Mouse (Mus musculus): ENCODE data around the gene Map3k6. TPM values are rescaled to one million over a fixed set of nuclear protein-coding genes. Genes with fewer than 3 reads are reported as not detected.

The Map3k6 gene
- polyA plus RNA-seq, 1 experiment from 2014 or later = 1.2 TPM

- Histone ChIP-seq H3K4me2 (ENCODE audit: low read depth, low read length, severe bottlenecking) (no peak overlapping the region), H3K4me3 (ENCODE audit: low read depth, low read length) (no peak overlapping the region), H3K9ac (ENCODE audit: low read length) (no peak overlapping the region; the same call in 1 of the 2 replicates), H3K27ac (ENCODE audit: low read depth, low read length) (no peak overlapping the region), H3K4me1 (replicated peaks; ENCODE audit: control insufficient read depth, insufficient read depth, low read length) (peaks cover 35% of the 10 kb centered on the region), H3K9me3 (ENCODE audit: control insufficient read depth, low read length) (no peaks in the 10 kb centered on the region), H3K36me3 (ENCODE audit: control insufficient read depth, insufficient read depth, low read length) (no peaks in the 10 kb centered on the region; the same call in none of the 2 replicates), H3K27me3 (ENCODE audit: control insufficient read depth, insufficient read depth, low read length) (no peaks in the 10 kb centered on the region; the same call in 1 of the 2 replicates)
- ATAC-seq (replicated peaks; ENCODE audit: low FRiP score) (no peak), DNase-seq (ENCODE audit: low spot score) (no peak)
- WGBS = 70% methylated on average over 6 of the region's 6 CpGs
These were observed 40.9 kb upstream of the Map3k6 start for GRCm38 (mm10) chr4:133199743-133200142.

- no peak for ATAC-seq (replicated peaks; ENCODE audit: low FRiP score)
These were observed 40.3 kb upstream of the Map3k6 start for GRCm38 (mm10) chr4:133200343-133200742.

GRCm38 (mm10) chr4:133201006-133201771, 39.4 kb upstream of the Map3k6 start:
- Histone ChIP-seq H3K4me2 (ENCODE audit: low read depth, low read length, severe bottlenecking) (no peak overlapping the region), H3K4me1 (replicated peaks; ENCODE audit: control insufficient read depth, insufficient read depth, low read length) (peaks cover 35% of the 10 kb centered on the region), H3K9me3 (ENCODE audit: control insufficient read depth, low read length) (no peaks in the 10 kb centered on the region), H3K4me3 (ENCODE audit: low read depth, low read length) (no peak overlapping the region), H3K36me3 (ENCODE audit: control insufficient read depth, insufficient read depth, low read length) (no peaks in the 10 kb centered on the region; the same call in 1 of the 2 replicates), H3K27ac (ENCODE audit: low read depth, low read length) (no peak overlapping the region), H3K27me3 (ENCODE audit: control insufficient read depth, insufficient read depth, low read length) (no peaks in the 10 kb centered on the region; the same call in 1 of the 2 replicates), H3K9ac (ENCODE audit: low read length) (no peak overlapping the region)
- no peak for ATAC-seq (replicated peaks; ENCODE audit: low FRiP score)
- 75% methylated on average over 8 of the region's 8 CpGs for WGBS
- DNase-seq (ENCODE audit: low spot score) = peak; percentile 70

More at GRCm38 (mm10) chr4:133200343-133200742, 40.3 kb upstream of the Map3k6 start:
- peak; percentile 62 for DNase-seq (ENCODE audit: low spot score)
- Histone ChIP-seq H3K36me3 (ENCODE audit: control insufficient read depth, insufficient read depth, low read length) (no peaks in the 10 kb centered on the region; the same call in none of the 2 replicates), H3K4me1 (replicated peaks; ENCODE audit: control insufficient read depth, insufficient read depth, low read length) (peaks cover 35% of the 10 kb centered on the region), H3K4me3 (ENCODE audit: low read depth, low read length) (no peak overlapping the region), H3K9me3 (ENCODE audit: control insufficient read depth, low read length) (no peaks in the 10 kb centered on the region), H3K9ac (ENCODE audit: low read length) (peak overlapping the region; percentile 5; the same call in 1 of the 2 replicates), H3K4me2 (ENCODE audit: low read depth, low read length, severe bottlenecking) (no peak overlapping the region), H3K27me3 (ENCODE audit: control insufficient read depth, insufficient read depth, low read length) (no peaks in the 10 kb centered on the region; the same call in 1 of the 2 replicates), H3K27ac (ENCODE audit: low read depth, low read length) (no peak overlapping the region)
- WGBS = 46% methylated on average over 21 of the region's 21 CpGs

GRCm38 (mm10) chr4:133202254-133202653, 38.4 kb upstream of the Map3k6 start:
- Histone ChIP-seq H3K9me3 (ENCODE audit: control insufficient read depth, low read length) (no peaks in the 10 kb centered on the region), H3K4me2 (ENCODE audit: low read depth, low read length, severe bottlenecking) (no peak overlapping the region), H3K4me3 (ENCODE audit: low read depth, low read length) (no peak overlapping the region), H3K27ac (ENCODE audit: low read depth, low read length) (no peak overlapping the region), H3K27me3 (ENCODE audit: control insufficient read depth, insufficient read depth, low read length) (no peaks in the 10 kb centered on the region; the same call in 1 of the 2 replicates), H3K9ac (ENCODE audit: low read length) (no peak overlapping the region), H3K4me1 (replicated peaks; ENCODE audit: control insufficient read depth, insufficient read depth, low read length) (peaks cover 26% of the 10 kb centered on the region), H3K36me3 (ENCODE audit: control insufficient read depth, insufficient read depth, low read length) (no peaks in the 10 kb centered on the region)
- 90% methylated on average over 3 of the region's 3 CpGs for WGBS
- DNase-seq (ENCODE audit: low spot score) = no peak
- no peak for ATAC-seq (replicated peaks; ENCODE audit: low FRiP score)

- ATAC-seq (replicated peaks; ENCODE audit: low FRiP score) = no peak
These were observed 37.0 kb upstream of the Map3k6 start for GRCm38 (mm10) chr4:133203591-133203990.

GRCm38 (mm10) chr4:133204379-133204778, 36.2 kb upstream of the Map3k6 start:
- Histone ChIP-seq H3K4me1 (replicated peaks; ENCODE audit: control insufficient read depth, insufficient read depth, low read length) (peaks cover 10% of the 10 kb centered on the region; the same call in 1 of the 2 replicates), H3K27me3 (ENCODE audit: control insufficient read depth, insufficient read depth, low read length) (no peaks in the 10 kb centered on the region; the same call in 1 of the 2 replicates), H3K4me2 (ENCODE audit: low read depth, low read length, severe bottlenecking) (no peak overlapping the region), H3K9me3 (ENCODE audit: control insufficient read depth, low read length) (no peaks in the 10 kb centered on the region), H3K9ac (ENCODE audit: low read length) (no peak overlapping the region), H3K27ac (ENCODE audit: low read depth, low read length) (0 out of 2 replicates have a peak overlapping the region, but pooled peaks have one; percentile 12), H3K4me3 (ENCODE audit: low read depth, low read length) (no peak overlapping the region), H3K36me3 (ENCODE audit: control insufficient read depth, insufficient read depth, low read length) (no peaks in the 10 kb centered on the region)
- WGBS = 52% methylated on average over 7 of the region's 7 CpGs
- no peak for DNase-seq (ENCODE audit: low spot score)
- ATAC-seq (replicated peaks; ENCODE audit: low FRiP score) = no peak

More at GRCm38 (mm10) chr4:133203591-133203990, 37.0 kb upstream of the Map3k6 start:
- Histone ChIP-seq H3K27me3 (ENCODE audit: control insufficient read depth, insufficient read depth, low read length) (no peaks in the 10 kb centered on the region; the same call in 1 of the 2 replicates), H3K4me2 (ENCODE audit: low read depth, low read length, severe bottlenecking) (no peak overlapping the region), H3K4me1 (replicated peaks; ENCODE audit: control insufficient read depth, insufficient read depth, low read length) (peaks cover 14% of the 10 kb centered on the region), H3K36me3 (ENCODE audit: control insufficient read depth, insufficient read depth, low read length) (no peaks in the 10 kb centered on the region), H3K9me3 (ENCODE audit: control insufficient read depth, low read length) (no peaks in the 10 kb centered on the region), H3K4me3 (ENCODE audit: low read depth, low read length) (no peak overlapping the region), H3K9ac (ENCODE audit: low read length) (no peak overlapping the region), H3K27ac (ENCODE audit: low read depth, low read length) (no peak overlapping the region)
- DNase-seq (ENCODE audit: low spot score) = no peak
- WGBS = 66% methylated on average over 3 of the region's 3 CpGs

GRCm38 (mm10) chr4:133209366-133209765, 31.3 kb upstream of the Map3k6 start:
- Histone ChIP-seq H3K27ac (ENCODE audit: low read depth, low read length) (no peak overlapping the region), H3K4me2 (ENCODE audit: low read depth, low read length, severe bottlenecking) (no peak overlapping the region), H3K9me3 (ENCODE audit: control insufficient read depth, low read length) (no peaks in the 10 kb centered on the region), H3K9ac (ENCODE audit: low read length) (no peak overlapping the region), H3K4me3 (ENCODE audit: low read depth, low read length) (no peak overlapping the region), H3K4me1 (replicated peaks; ENCODE audit: control insufficient read depth, insufficient read depth, low read length) (peaks cover 14% of the 10 kb centered on the region), H3K27me3 (ENCODE audit: control insufficient read depth, insufficient read depth, low read length) (peaks cover 32% of the 10 kb centered on the region), H3K36me3 (ENCODE audit: control insufficient read depth, insufficient read depth, low read length) (no peaks in the 10 kb centered on the region)
- WGBS = 4% methylated on average over 11 of the region's 11 CpGs
- peak; percentile 77 for DNase-seq (ENCODE audit: low spot score)
- no peak for ATAC-seq (replicated peaks; ENCODE audit: low FRiP score)

GRCm38 (mm10) chr4:133210023-133210787, 30.4 kb upstream of the Map3k6 start:
- no peak overlapping the region for H3K27ac ChIP-seq (ENCODE audit: low read depth, low read length)
- H3K27me3 ChIP-seq (ENCODE audit: control insufficient read depth, insufficient read depth, low read length) = peaks cover 34% of the 10 kb centered on the region
- H3K4me3 ChIP-seq (ENCODE audit: low read depth, low read length) = no peak overlapping the region
- WGBS = 91% methylated on average over 24 of the region's 24 CpGs
- DNase-seq (ENCODE audit: low spot score) (no peak), ATAC-seq (replicated peaks; ENCODE audit: low FRiP score) (no peak)
- no peaks in the 10 kb centered on the region for H3K36me3 ChIP-seq (ENCODE audit: control insufficient read depth, insufficient read depth, low read length)
- peaks cover 14% of the 10 kb centered on the region for H3K4me1 ChIP-seq (replicated peaks; ENCODE audit: control insufficient read depth, insufficient read depth, low read length)
- no peak overlapping the region for H3K9ac ChIP-seq (ENCODE audit: low read length)
- H3K4me2 ChIP-seq (ENCODE audit: low read depth, low read length, severe bottlenecking) = no peak overlapping the region
- no peaks in the 10 kb centered on the region for H3K9me3 ChIP-seq (ENCODE audit: control insufficient read depth, low read length)

All from forebrain, embryonic 11.5 days (tissue).